16 mouse cellular contexts compared by ENCODE assay signal in genomic region chr7:84590622-84591021, GRCm38 (mm10).
"Had no signal": no experiment of that assay in that cellular context is flagged by ENCODE, and none has a peak within 500 bp of the region (broad histone marks: within the 10 kb centered on the region; RNA-seq: fewer than 3 reads in every experiment).

No protein-coding gene starts in this region.

- H3K4me3 ChIP-seq: neural tube, embryonic 13.5 days; neural tube, embryonic 15.5 days; stomach, embryonic 15.5 days had no signal

- H3K4me2 ChIP-seq: neural tube, embryonic 13.5 days; neural tube, embryonic 15.5 days; stomach, embryonic 15.5 days had no signal

- H3K36me3 ChIP-seq: neural tube, embryonic 13.5 days; neural tube, embryonic 15.5 days; stomach, embryonic 15.5 days had no signal

- DNase-seq: retina, postnatal 1 day; right cerebral cortex, adult 18-20 months; right cerebral cortex, postnatal 14 days; right cerebral cortex, postnatal 25 days; right cerebral cortex, postnatal 4 days; spleen, adult 18-20 months; thymus, adult 18-20 months; thymus, adult 2 months; thymus, postnatal 14 days; thymus, postnatal 25 days; thymus, postnatal 36 days; thymus, postnatal 4 days had no signal

- H3K9ac ChIP-seq: neural tube, embryonic 13.5 days; neural tube, embryonic 15.5 days; stomach, embryonic 15.5 days had no signal

- H3K27ac ChIP-seq: neural tube, embryonic 13.5 days; neural tube, embryonic 15.5 days; stomach, embryonic 15.5 days; stomach, postnatal 0 days had no signal

- H3K9me3 ChIP-seq: neural tube, embryonic 13.5 days; neural tube, embryonic 15.5 days; stomach, embryonic 15.5 days had no signal

- H3K27me3 ChIP-seq: neural tube, embryonic 13.5 days; neural tube, embryonic 15.5 days; stomach, embryonic 15.5 days had no signal
